Mouse (Mus musculus) Patski (cell line): ENCODE data around the gene Fgd3. TPM values are rescaled to one million over a fixed set of nuclear protein-coding genes. Genes with fewer than 3 reads are reported as not detected.
A peak's percentile ranks its signal among the peaks of the same experiment; 100 is the strongest.

Experiments used
- ATAC-seq: fragments of 100-300 bp; one replicate; pipeline ENCODE4 v1.8.0; 2021
- CTCF ChIA-PET: fragments of 350-600 bp; sonication (Branson Sonifier 250); formaldehyde crosslinking; loops from one replicate; lab custom pipeline; 2022; ENCODE audit warnings: inconsistent platforms; lab: Charles Lee
- POLR2A ChIA-PET: fragments of 350-600 bp; sonication (Branson Sonifier 250); formaldehyde crosslinking; loops from one replicate; lab custom pipeline; 2022; ENCODE audit warnings: antibody characterized with exemption, inconsistent platforms; lab: Charles Lee
- DNase-seq: peaks from one replicate; pipeline ENCODE4 v3.0.0-alpha.2; 2011; ENCODE audit warnings: low read depth, low spot score
- H3K27me3 ChIP-seq: fragments of 371-371 bp; one replicate; pipeline ENCODE4 v1.5.1; 2021
- CTCF ChIP-seq: fragments of 100-300 bp; IDR thresholded peaks from one replicate; pipeline ENCODE4 v1.5.1; 2021
- in situ Hi-C: fragments of 300-500 bp; cut with MboI; formaldehyde crosslinking; loops from 3 replicates; pipeline ENCODE4 v1.11.1; 2018; ENCODE audit warnings: low pct_unique_long_range_greater_than_20kb, mixed read lengths
- polyA plus RNA-seq: library from polyadenylated mRNA; unstranded; gene quantifications from one replicate; pipeline ENCODE4 v1.2.3, GENCODE M21; 2021

Fgd3 gene
- polyA plus RNA-seq, 1 experiment from 2014 or later = 79.4 TPM

DNA sequence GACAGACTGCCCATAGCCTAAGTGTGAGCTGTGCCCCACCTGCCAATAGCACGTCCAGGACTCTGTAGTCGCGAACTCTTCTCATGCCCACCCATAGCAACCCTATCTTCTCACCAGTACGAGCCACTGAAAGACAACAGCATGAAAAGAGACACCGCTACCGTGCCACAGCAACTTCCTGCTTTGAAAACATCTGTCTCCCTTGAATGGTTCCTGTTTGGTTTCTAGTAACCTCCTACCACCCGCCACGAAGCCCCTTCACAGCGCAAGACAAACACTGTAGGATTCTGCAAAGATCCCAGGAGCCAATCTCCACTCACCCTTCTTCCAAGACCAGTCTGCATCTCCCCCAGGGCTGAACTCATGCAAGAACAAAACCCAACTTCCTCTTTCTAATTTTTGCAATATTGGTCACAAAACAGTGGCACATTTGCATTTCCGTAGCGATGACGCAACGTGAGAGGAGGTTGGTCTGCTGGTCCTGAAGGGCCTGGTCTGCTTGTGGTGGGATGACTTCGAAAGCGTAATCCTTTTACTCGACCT lies 11.2 kb downstream of the Fgd3 start:
- ATAC-seq = no peak
- in situ Hi-C loops = no loop called here
- no peak for DNase-seq
- CTCF ChIA-PET = no interaction called here
- TF ChIP-seq CTCF = no peak
- no peaks in the 10 kb centered on the region for H3K27me3 ChIP-seq
- POLR2A ChIA-PET = no interaction called here

DNA sequence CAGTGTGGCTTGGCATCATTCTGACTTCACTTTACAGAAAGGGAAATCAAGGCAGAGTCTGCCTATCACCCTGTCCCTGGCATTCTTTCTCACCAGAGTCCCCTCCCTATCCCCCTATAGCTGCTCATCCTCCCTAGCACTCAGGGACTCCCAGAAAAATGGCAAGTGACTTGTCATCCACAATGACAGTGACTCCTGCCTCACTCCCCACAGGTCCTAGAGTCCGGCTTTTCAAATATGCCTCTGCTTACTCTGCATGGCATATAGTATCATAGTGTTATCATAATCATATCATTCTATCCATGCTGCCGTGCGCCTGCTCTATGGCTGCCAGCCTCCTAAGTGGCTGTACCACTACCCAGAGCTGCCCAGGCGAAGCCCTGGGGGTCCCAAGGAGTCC lies 11.9 kb downstream of the Fgd3 start:
- ATAC-seq (no peak), DNase-seq (no peak)
- CTCF ChIA-PET = interaction anchor here (0.9 kb wide), 1 partner anchor 9 kb away, joined by 4 read pairs; no protein-coding TSS in a partner anchor
- POLR2A ChIA-PET = no interaction called here
- in situ Hi-C loops = no loop called here
- TF ChIP-seq CTCF = no peak
- no peaks in the 10 kb centered on the region for H3K27me3 ChIP-seq

DNA sequence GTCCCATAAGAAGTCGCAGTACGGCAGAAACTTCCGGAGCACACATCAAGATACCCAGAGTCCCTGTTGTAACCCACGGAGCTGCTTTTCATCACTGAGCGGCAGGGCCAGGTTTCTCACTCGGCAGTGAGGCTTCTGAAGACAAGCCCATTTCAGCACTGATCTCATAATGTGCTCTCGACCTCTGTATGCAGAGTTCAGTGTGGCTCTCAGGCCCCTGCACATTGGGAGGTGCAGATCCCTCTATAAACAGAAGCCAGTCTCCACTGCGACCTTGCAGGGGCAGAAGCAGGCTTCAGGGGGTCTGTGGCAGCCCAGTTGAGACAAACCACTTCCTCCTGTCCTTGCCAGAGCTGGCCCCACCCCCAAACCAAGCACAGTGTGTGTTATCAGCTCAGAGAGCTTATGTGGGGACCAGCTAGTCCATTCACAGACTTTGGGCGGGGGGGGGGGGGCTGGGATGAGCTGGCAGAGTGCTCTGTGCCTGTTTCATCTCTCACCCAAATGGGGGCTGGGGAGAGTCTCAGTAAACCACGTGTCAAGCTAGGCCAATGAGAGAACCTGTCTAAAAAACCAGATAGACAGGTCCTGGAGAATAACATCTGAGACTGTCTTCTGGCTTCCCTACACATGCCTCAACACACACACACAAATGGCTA lies 12.7 kb downstream of the Fgd3 start:
- POLR2A ChIA-PET = no interaction called here
- in situ Hi-C loops = no loop called here
- TF ChIP-seq CTCF = no peak
- ATAC-seq (no peak), DNase-seq (no peak)
- H3K27me3 ChIP-seq = no peaks in the 10 kb centered on the region
- CTCF ChIA-PET = interaction anchor here (0.9 kb wide), 1 partner anchor 9 kb away, joined by 4 read pairs; no protein-coding TSS in a partner anchor

DNA sequence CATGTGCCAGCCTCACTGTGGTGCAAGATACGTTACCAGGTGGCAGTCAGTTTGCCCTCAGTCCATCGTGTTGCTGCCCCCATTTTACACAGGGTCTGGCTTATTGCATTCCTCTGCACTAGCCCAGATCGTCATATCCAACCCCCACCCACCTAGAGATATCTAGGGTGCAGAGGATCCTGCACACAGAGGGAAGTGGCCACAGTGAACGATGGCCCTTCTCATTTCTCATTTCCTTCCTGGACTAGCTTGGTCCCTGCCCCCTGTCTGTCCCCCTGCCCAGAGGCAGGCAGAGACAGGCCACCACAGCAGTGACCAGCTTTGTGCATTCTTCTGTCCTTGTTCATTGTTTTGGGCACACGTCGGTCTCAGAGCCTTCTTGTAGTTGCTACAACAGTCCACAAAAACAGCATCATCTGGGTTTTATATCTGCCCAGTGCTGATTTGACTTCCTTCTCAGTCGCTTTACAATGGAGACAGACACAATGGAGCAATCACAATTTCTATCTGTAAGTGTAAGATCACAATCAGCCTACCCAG lies 13.3 kb downstream of the Fgd3 start:
- POLR2A ChIA-PET = no interaction called here
- DNase-seq (no peak), ATAC-seq (no peak)
- H3K27me3 ChIP-seq = no peaks in the 10 kb centered on the region
- in situ Hi-C loops = no loop called here
- TF ChIP-seq CTCF = no peak
- CTCF ChIA-PET = no interaction called here

DNA sequence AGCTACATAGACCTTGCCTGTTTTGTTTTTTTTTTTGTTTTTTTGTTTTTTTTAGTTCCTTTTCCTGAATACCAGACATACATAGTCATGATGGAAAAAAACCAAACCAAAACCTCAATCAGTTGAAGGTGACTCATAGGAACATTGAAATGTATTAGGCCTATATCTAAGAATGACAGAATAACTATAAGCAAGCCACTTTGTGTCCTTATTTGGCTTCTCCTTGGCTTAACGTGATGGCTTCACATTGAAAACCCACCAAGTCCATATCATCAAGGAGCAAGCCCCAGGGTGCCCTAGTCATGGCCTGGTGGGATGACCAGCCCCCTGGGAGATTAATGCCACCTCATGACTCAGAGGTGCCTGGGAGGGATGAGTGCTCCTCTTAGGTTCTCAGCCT lies 19.3 kb downstream of the Fgd3 start:
- ChIA-PET CTCF (interaction anchor here (3.8 to 4.7 kb wide), 2 partner anchors 16 to 21 kb away, joined by 30 to 33 read pairs; partner anchors contain the start of gene Fgd3), POLR2A (interaction anchor here (1.1 kb wide), 1 partner anchor 12 kb away, joined by 3 read pairs; no protein-coding TSS in a partner anchor)
- DNase-seq (no peak), ATAC-seq (no peak)
- in situ Hi-C loops = no loop called here
- TF ChIP-seq CTCF = no peak
- H3K27me3 ChIP-seq = no peaks in the 10 kb centered on the region

DNA sequence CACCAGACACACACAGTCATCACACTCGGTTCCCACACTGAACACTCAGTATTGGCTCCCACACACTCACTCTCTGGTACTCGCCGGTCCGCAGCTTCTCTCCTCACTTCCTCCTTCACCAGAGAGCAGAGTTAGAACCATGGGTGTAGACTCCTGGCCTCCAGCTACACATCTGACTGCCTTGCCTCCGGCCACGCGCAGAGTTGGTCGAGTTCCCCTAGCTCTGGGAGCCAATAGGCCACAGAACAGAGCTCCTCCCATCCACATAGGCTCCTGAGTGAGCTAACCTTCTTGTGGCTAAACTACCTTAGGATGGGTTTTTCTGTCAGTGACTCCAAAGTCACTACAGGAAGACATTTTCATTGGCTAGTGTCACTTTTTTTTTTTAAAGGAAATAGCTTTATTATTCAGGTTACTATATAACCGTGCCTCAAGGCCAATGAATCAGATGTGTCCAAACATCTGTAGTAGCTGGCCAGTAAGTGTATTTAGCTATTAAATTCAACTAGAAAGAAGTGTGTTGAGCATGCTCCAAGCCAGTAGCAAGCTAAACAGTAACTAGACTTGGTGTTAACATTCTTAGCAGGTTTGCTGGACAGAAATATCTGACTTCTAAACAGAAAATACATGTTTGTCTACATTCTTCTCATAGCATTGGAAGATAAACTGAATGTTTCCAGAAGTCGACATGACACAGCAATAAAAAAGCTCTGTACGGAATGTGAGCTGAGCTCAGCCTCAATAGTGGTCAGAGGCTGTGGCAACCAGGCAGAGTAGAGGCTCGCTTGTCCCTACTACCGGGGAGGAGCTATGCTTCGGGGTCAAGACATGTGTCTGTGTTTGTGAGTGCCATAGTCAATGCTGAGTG lies 21.4 kb downstream of the Fgd3 start:
- DNase-seq (peak; percentile 83), ATAC-seq (peak; percentile 87)
- CTCF ChIA-PET = interaction anchor here (0.8 to 4.7 kb wide), 9 partner anchors 8 to 82 kb away, joined by 3 to 33 read pairs (median 4); partner anchors contain the start of gene Fgd3
- POLR2A ChIA-PET = interaction anchor here (1.7 to 2.6 kb wide), 2 partner anchors 19 to 23 kb away, joined by 5 to 38 read pairs; partner anchors contain the start of gene Fgd3
- in situ Hi-C loops = no loop called here
- H3K27me3 ChIP-seq = no peaks in the 10 kb centered on the region
- no peak for TF ChIP-seq CTCF

DNA sequence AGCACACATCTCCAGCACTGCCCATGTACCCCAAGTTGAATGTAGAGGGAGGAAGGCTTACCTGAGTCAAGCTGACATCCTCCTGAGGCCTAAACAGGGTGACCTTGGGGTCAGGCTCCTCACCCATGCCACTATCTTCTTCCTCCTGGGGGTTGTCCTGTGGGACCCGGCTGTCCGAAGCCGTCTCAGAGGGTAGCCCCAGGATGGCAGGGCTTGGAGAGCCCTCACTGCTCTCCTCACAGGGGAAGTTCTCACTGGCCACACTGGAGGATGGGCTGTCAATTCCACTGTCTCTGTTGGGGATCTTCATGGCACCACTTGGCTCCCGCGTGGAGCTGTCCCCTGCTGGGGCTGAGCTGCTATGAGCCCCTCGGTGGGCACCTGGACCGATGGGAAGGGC lies 23.8 kb downstream of the Fgd3 start:
- ChIA-PET CTCF (interaction anchor here (4.7 kb wide), 1 partner anchor 25 kb away, joined by 30 read pairs; the partner anchor contains the start of gene Fgd3), POLR2A (no interaction called here)
- no peaks in the 10 kb centered on the region for H3K27me3 ChIP-seq
- no peak for DNase-seq
- in situ Hi-C loops = no loop called here
- no peak for TF ChIP-seq CTCF
- no peak for ATAC-seq

DNA sequence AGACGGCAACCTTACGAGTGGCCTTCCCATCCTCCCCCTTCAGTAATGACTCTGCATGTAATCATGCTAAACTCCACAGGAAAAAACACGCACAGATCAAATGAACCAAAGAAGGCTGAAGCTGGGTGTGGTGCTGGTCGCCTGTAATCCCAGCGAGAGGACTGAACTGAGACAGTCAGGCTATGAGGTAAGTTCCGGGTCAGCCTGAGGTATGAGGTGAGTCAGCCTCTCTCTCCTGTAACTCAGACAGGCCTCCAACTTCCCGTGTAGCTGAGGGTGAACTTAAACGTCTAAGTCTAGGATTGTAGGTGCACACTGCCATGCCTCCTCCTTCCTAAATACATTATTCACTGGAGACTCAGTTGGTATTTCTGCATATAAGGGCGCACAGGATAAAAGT lies 26.0 kb downstream of the Fgd3 start:
- H3K27me3 ChIP-seq = no peaks in the 10 kb centered on the region
- ChIA-PET POLR2A (interaction anchor here (0.8 to 1.3 kb wide), 2 partner anchors 24 to 29 kb away, joined by 3 read pairs; no protein-coding TSS in a partner anchor), CTCF (no interaction called here)
- in situ Hi-C loops = no loop called here
- DNase-seq = no peak
- no peak for ATAC-seq
- no peak for TF ChIP-seq CTCF

DNA sequence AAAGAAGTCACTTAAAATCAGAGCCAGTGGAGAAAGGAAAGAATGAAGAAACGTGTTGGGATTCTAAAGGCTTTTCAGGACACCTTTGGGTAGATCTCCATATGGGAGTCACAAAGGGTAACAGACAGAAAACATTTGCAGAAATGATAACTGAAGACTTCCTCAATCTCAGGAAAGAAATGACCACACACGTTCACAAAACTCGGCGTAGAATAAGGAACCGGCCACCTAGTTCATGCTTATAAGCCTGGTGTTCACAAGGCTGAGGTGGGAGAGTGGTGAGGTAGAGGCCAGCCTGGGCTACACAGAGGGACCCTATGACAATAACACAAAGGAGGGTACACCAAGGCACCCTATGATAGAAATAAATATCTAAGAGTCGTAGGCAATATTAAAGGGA lies 28.2 kb downstream of the Fgd3 start:
- CTCF ChIA-PET = interaction anchor here (1.0 to 1.7 kb wide), 2 partner anchors 26 to 28 kb away, joined by 3 to 8 read pairs; partner anchors contain the start of gene Fgd3

DNA sequence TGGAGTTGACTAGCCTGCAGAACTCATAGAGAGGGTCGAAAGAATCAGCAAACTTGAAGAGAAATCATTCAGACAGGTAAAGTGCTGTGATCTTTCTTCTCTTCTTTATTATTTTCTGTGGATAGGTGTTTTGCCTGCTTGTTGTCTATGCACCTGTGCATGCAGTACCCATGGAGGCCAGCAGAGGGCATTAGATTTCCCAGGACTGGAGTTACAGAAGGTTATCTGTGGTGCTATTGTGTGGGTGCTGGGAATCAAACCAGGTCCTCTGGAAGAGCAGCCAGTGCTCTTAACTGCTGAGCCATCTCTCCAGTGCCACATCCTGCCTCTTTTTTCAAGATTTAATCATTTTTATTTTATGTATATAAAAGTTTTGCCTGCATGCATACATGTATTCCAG lies 28.7 kb downstream of the Fgd3 start:
- DNase-seq (no peak), ATAC-seq (no peak)
- TF ChIP-seq CTCF = peak; percentile 82
- ChIA-PET POLR2A (no interaction called here), CTCF (interaction anchor here (1.7 kb wide), 1 partner anchor 26 kb away, joined by 8 read pairs; no protein-coding TSS in a partner anchor)
- in situ Hi-C loops = no loop called here
- H3K27me3 ChIP-seq = no peaks in the 10 kb centered on the region

More for the DNA sequence above, 28.2 kb downstream of the Fgd3 start:
- POLR2A ChIA-PET = no interaction called here
- no peak for DNase-seq
- in situ Hi-C loops = no loop called here
- TF ChIP-seq CTCF = no peak
- no peaks in the 10 kb centered on the region for H3K27me3 ChIP-seq
- ATAC-seq = no peak
